Mouse (Mus musculus) myocyte (in vitro differentiated cells): Measurements from ENCODE around the gene Celf2. TPM values are rescaled to one million over a fixed set of nuclear protein-coding genes. Genes with fewer than 3 reads are reported as not detected.

Experiments
- H3K27me3 ChIP-seq: one replicate; pipeline ENCODE4 v1.6.1; 2011; ENCODE audit not compliant: control insufficient read depth, insufficient read depth, insufficient read length
- H3K36me3 ChIP-seq: one replicate; pipeline ENCODE4 v1.6.1; 2011; ENCODE audit not compliant: control insufficient read depth, insufficient read depth
- H3K4me2 ChIP-seq: one replicate; pipeline ENCODE4 v1.6.1; 2011; ENCODE audit warnings: low read depth, control low read depth
- H3K4me3 ChIP-seq: one replicate; pipeline ENCODE4 v1.5.1; 2011; ENCODE audit warnings: mild to moderate bottlenecking, control low read depth, moderate library complexity
- H3K79me2 ChIP-seq: one replicate; pipeline ENCODE4 v1.6.1; 2011; ENCODE audit not compliant: control insufficient read depth, insufficient read depth
- H3ac ChIP-seq: one replicate; pipeline ENCODE4 v1.6.1; 2011; ENCODE audit not compliant: control insufficient read depth, insufficient read length
- CEBPB ChIP-seq: IDR thresholded peaks from 2 replicates; pipeline ENCODE4 v1.6.1; 2011; ENCODE audit warnings: mild to moderate bottlenecking, moderate library complexity; ENCODE audit not compliant: poor library complexity, insufficient read depth, severe bottlenecking
- E2F4 ChIP-seq: IDR thresholded peaks from one replicate; pipeline ENCODE4 v1.6.1; 2011; ENCODE audit warnings: mild to moderate bottlenecking, control low read depth, moderate library complexity; ENCODE audit not compliant: insufficient read depth
- MAX ChIP-seq: IDR thresholded peaks from one replicate; pipeline ENCODE4 v1.6.1; 2011; ENCODE audit warnings: low read depth, mild to moderate bottlenecking, control low read depth
- MYOD1 ChIP-seq, 3 experiments: IDR thresholded peaks; one replicate each; pipeline ENCODE4 v1.6.1; 2011; ENCODE audit warnings: control low read depth in 2 of 3, low read depth in 2 of 3, mild to moderate bottlenecking in 2 of 3, moderate library complexity in 1 of 3; ENCODE audit not compliant: insufficient read length in 2 of 3, control insufficient read depth in 1 of 3
- MYOG ChIP-seq, 3 experiments: IDR thresholded peaks; one replicate each; pipeline ENCODE4 v1.6.1; 2011; ENCODE audit warnings: control low read depth in 2 of 3, low read depth in 2 of 3, mild to moderate bottlenecking in 2 of 3; ENCODE audit not compliant: insufficient read length in 2 of 3, control insufficient read depth in 1 of 3, insufficient read depth in 1 of 3
- POLR2A ChIP-seq: IDR thresholded peaks from one replicate; pipeline ENCODE4 v1.6.1; 2011; ENCODE audit warnings: low read depth, mild to moderate bottlenecking, control low read depth, moderate library complexity; ENCODE audit not compliant: insufficient read length
- POLR2AphosphoS2 ChIP-seq: IDR thresholded peaks from one replicate; pipeline ENCODE4 v1.6.1; 2011; ENCODE audit warnings: low read depth, control low read depth; ENCODE audit not compliant: insufficient read length
- REST ChIP-seq: IDR thresholded peaks from one replicate; pipeline ENCODE4 v1.6.1; 2011; ENCODE audit warnings: mild to moderate bottlenecking, control low read depth, moderate library complexity; ENCODE audit not compliant: insufficient read depth, insufficient read length
- SRF ChIP-seq: IDR thresholded peaks from one replicate; pipeline ENCODE4 v1.6.1; 2011; ENCODE audit warnings: low read depth; ENCODE audit not compliant: control insufficient read depth, insufficient read length
- TCF12 ChIP-seq: IDR thresholded peaks from one replicate; pipeline ENCODE4 v1.6.1; 2011; ENCODE audit warnings: mild to moderate bottlenecking, control low read depth; ENCODE audit not compliant: poor library complexity, insufficient read depth, severe bottlenecking
- TCF3 ChIP-seq: IDR thresholded peaks from one replicate; pipeline ENCODE4 v1.6.1; 2011; ENCODE audit warnings: low read depth, control low read depth; ENCODE audit not compliant: insufficient read length
- USF1 ChIP-seq: IDR thresholded peaks from one replicate; pipeline ENCODE4 v1.6.1; 2011; ENCODE audit warnings: low read depth, mild to moderate bottlenecking, control low read depth, moderate library complexity
- polyA plus RNA-seq: library from polyadenylated mRNA; unstranded; fragments of >200 nt; fragmentation: generic; extraction: Trizol; gene quantifications from one replicate; pipeline ENCODE4 v1.2.1, GENCODE M21; 2012; ENCODE audit warnings: missing spikeins

The Celf2 gene
- polyA plus RNA-seq, 1 experiment = 30.1 TPM

GRCm38 (mm10) chr2:6594736-6595135, 914.6 kb downstream of the Celf2 start:
- TF ChIP-seq MYOG (IDR thresholded peaks at IDR 0.05; ENCODE audit: control insufficient read depth in 1 of 3, insufficient read depth in 1 of 3, insufficient read length in 2 of 3, low read depth in 2 of 3) (no peak), SRF (no peak), POLR2AphosphoS2 (no peak), E2F4 (no peak), TCF3 (no peak), MAX (no peak), REST (no peak), CEBPB (no peak)
- H3K4me2 ChIP-seq = peak overlapping the region; percentile 31
- H3K79me2 ChIP-seq = no peaks in the 10 kb centered on the region
- peaks cover 21% of the 10 kb centered on the region for H3K36me3 ChIP-seq
- no peaks in the 10 kb centered on the region for H3K27me3 ChIP-seq
- H3ac ChIP-seq = no peak overlapping the region
- H3K4me3 ChIP-seq = no peak overlapping the region

- no peaks in the 10 kb centered on the region for H3K27me3 ChIP-seq
- peaks cover 22% of the 10 kb centered on the region for H3K36me3 ChIP-seq
- no peak overlapping the region for H3ac ChIP-seq
- TF ChIP-seq TCF12 (no peak), POLR2A (no peak), SRF (no peak), REST (no peak)
- no peak overlapping the region for H3K4me3 ChIP-seq
- peak overlapping the region; percentile 59 for H3K4me2 ChIP-seq
- no peaks in the 10 kb centered on the region for H3K79me2 ChIP-seq
Observed at GRCm38 (mm10) chr2:6594160-6594559, 915.2 kb downstream of the Celf2 start.

- no peak overlapping the region for H3ac ChIP-seq
Observed at GRCm38 (mm10) chr2:6593739-6594138, 915.6 kb downstream of the Celf2 start.

GRCm38 (mm10) chr2:6586122-6586681, 923.2 kb downstream of the Celf2 start:
- Histone ChIP-seq H3K27me3 (no peaks in the 10 kb centered on the region), H3K79me2 (no peaks in the 10 kb centered on the region), H3K4me3 (no peak overlapping the region), H3ac (no peak overlapping the region), H3K4me2 (no peak overlapping the region), H3K36me3 (peaks cover 25% of the 10 kb centered on the region)
- no peak for TF ChIP-seq TCF12
- TF ChIP-seq MYOD1 (IDR thresholded peaks at IDR 0.05; ENCODE audit: control insufficient read depth in 1 of 3, insufficient read length in 2 of 3, low read depth in 2 of 3) = no peak
- TF ChIP-seq SRF = no peak
- no peak for TF ChIP-seq USF1
- no peak for TF ChIP-seq POLR2AphosphoS2
- no peak for TF ChIP-seq E2F4
- no peak for TF ChIP-seq MYOG (IDR thresholded peaks at IDR 0.05; ENCODE audit: control insufficient read depth in 1 of 3, insufficient read depth in 1 of 3, insufficient read length in 2 of 3, low read depth in 2 of 3)
- no peak for TF ChIP-seq CEBPB

More at GRCm38 (mm10) chr2:6593739-6594138, 915.6 kb downstream of the Celf2 start:
- Histone ChIP-seq H3K4me3 (no peak overlapping the region), H3K27me3 (no peaks in the 10 kb centered on the region), H3K4me2 (no peak overlapping the region), H3K79me2 (no peaks in the 10 kb centered on the region), H3K36me3 (peaks cover 22% of the 10 kb centered on the region)
- TF ChIP-seq MYOD1 (IDR thresholded peaks at IDR 0.05; ENCODE audit: control insufficient read depth in 1 of 3, insufficient read length in 2 of 3, low read depth in 2 of 3) (no peak), E2F4 (no peak), POLR2AphosphoS2 (no peak), TCF12 (no peak), CEBPB (no peak), MAX (no peak), REST (no peak), TCF3 (no peak), POLR2A (no peak), USF1 (no peak), MYOG (IDR thresholded peaks at IDR 0.05; ENCODE audit: control insufficient read depth in 1 of 3, insufficient read depth in 1 of 3, insufficient read length in 2 of 3, low read depth in 2 of 3) (no peak), SRF (no peak)

- no peak overlapping the region for H3ac ChIP-seq
- H3K36me3 ChIP-seq = peaks cover 23% of the 10 kb centered on the region
- no peak for TF ChIP-seq USF1
- TF ChIP-seq POLR2AphosphoS2 = no peak
- TF ChIP-seq SRF = no peak
- no peak for TF ChIP-seq REST
- no peak for TF ChIP-seq MYOG (IDR thresholded peaks at IDR 0.05; ENCODE audit: control insufficient read depth in 1 of 3, insufficient read depth in 1 of 3, insufficient read length in 2 of 3, low read depth in 2 of 3)
- no peak for TF ChIP-seq MYOD1 (IDR thresholded peaks at IDR 0.05; ENCODE audit: control insufficient read depth in 1 of 3, insufficient read length in 2 of 3, low read depth in 2 of 3)
Observed at GRCm38 (mm10) chr2:6585069-6585754, 924.2 kb downstream of the Celf2 start.

More at GRCm38 (mm10) chr2:6585069-6585754, 924.2 kb downstream of the Celf2 start:
- Histone ChIP-seq H3K4me2 (no peak overlapping the region), H3K27me3 (no peaks in the 10 kb centered on the region), H3K79me2 (no peaks in the 10 kb centered on the region), H3K4me3 (no peak overlapping the region)
